Mouse (Mus musculus) liver, embryonic 14.5 days (tissue): ENCODE data around the gene Arhgef16. TPM values are rescaled to one million over a fixed set of nuclear protein-coding genes. Genes with fewer than 3 reads are reported as not detected.

Source experiments
- ATAC-seq: fragments of 200-750 bp; cut with Nextera tagmentation; 2 replicates; pipeline ENCODE4 v1.8.0; 2017; ENCODE audit warnings: moderate number of reproducible peaks, mild to moderate bottlenecking, moderate library complexity; ENCODE audit not compliant: insufficient read depth
- DNase-seq, 3 experiments: peaks; one replicate each; pipeline ENCODE4 v3.0.0-alpha.2; 2012 to 2013; ENCODE audit warnings: low read depth in 3 of 3, low spot score in 3 of 3
- H3K27ac ChIP-seq: fragments of 300-500 bp; sonication (generic); 2 replicates; pipeline ENCODE4 v1.5.1; 2014; ENCODE audit warnings: moderate library complexity, mild to moderate bottlenecking, control low read depth, inconsistent platforms
- H3K27me3 ChIP-seq: fragments of 300-500 bp; sonication (generic); 2 replicates; pipeline ENCODE4 v1.6.1; 2014; ENCODE audit warnings: mild to moderate bottlenecking, low read length, moderate library complexity; ENCODE audit not compliant: control insufficient read depth, insufficient read depth
- H3K36me3 ChIP-seq: fragments of 300-500 bp; sonication (generic); replicated peaks from 2 replicates; pipeline ENCODE4 v1.6.1; 2014; ENCODE audit warnings: low read depth; ENCODE audit not compliant: control insufficient read depth, insufficient read depth
- H3K4me1 ChIP-seq, 2 experiments: fragments of 200-500 bp in 1 of 2; fragments of 300-500 bp in 1 of 2; sonication (generic) in 1 of 2; replicated peaks; 2 replicates each; pipeline ENCODE4 v1.6.1; 2012 to 2014; ENCODE audit warnings: antibody characterized with exemption in 1 of 2, inconsistent platforms in 1 of 2, low read length in 1 of 2; ENCODE audit not compliant: control insufficient read depth in 2 of 2, insufficient read depth in 2 of 2
- H3K4me2 ChIP-seq: fragments of 300-500 bp; sonication (generic); 2 replicates; pipeline ENCODE4 v1.6.1; 2014; ENCODE audit warnings: low read depth, mild to moderate bottlenecking, control low read depth, moderate library complexity
- H3K4me3 ChIP-seq, 2 experiments: fragments of 200-500 bp in 1 of 2; fragments of 300-500 bp in 1 of 2; sonication (generic) in 1 of 2; 2 replicates each; pipeline ENCODE4 v1.5.1; 2012 to 2014; ENCODE audit warnings: low read depth in 2 of 2, low read length in 2 of 2, mild to moderate bottlenecking in 2 of 2, control low read depth in 1 of 2, inconsistent platforms in 1 of 2, moderate library complexity in 1 of 2; ENCODE audit not compliant: insufficient read depth in 1 of 2
- H3K9ac ChIP-seq: fragments of 300-500 bp; sonication (generic); replicated peaks from 2 replicates; pipeline ENCODE4 v1.6.1; 2014; ENCODE audit warnings: mild to moderate bottlenecking, control low read depth, moderate library complexity
- H3K9me3 ChIP-seq: fragments of 300-500 bp; sonication (generic); 2 replicates; pipeline ENCODE4 v1.6.1; 2016; ENCODE audit warnings: low read length, mixed read lengths; ENCODE audit not compliant: control insufficient read depth
- CTCF ChIP-seq: IDR thresholded peaks from 2 replicates; pipeline ENCODE4 v1.5.1; 2016; ENCODE audit warnings: antibody characterized with exemption, low read depth, control low read depth
- EP300 ChIP-seq: IDR thresholded peaks from 2 replicates; pipeline ENCODE4 v1.6.1; 2016; ENCODE audit warnings: antibody characterized with exemption, low read depth
- WGBS: fragments of 180-500 bp; shearing (Covaris S2); extraction: QIAGEN DNeasy Blood & Tissue Kit; methylation state at CpG from one replicate; pipeline ENCODE4 v1.1.7; 2014; ENCODE audit not compliant: insufficient replicate concordance; 5-methylcytosine and 5-hydroxymethylcytosine counted together
- polyA plus RNA-seq, 2 experiments: library from polyadenylated mRNA; depleted of rRNA in 1 of 2; stranded (reverse) in 1 of 2; unstranded in 1 of 2; fragments of >200 nt; fragmentation: Nextera tagmentation in 1 of 2; extraction: Ambion mirVana in 1 of 2; gene quantifications; 2 replicates each; pipeline versions ENCODE4 v1.2.1 to v1.2.3; 2012 to 2014

The Arhgef16 gene
- polyA plus RNA-seq, 2 experiments = 2.5 to 3.6 TPM

- TF ChIP-seq EP300 = no peak
- TF ChIP-seq CTCF = no peak
- H3K4me3 ChIP-seq = no peak overlapping the region
- no peak for DNase-seq
- peaks cover 0 to 2% of the 10 kb centered on the region in 2 experiments; a peak in 1 of 4 replicates for H3K4me1 ChIP-seq
- no peaks in the 10 kb centered on the region for H3K36me3 ChIP-seq
- peak; percentile 21; the same call in 1 of the 2 replicates for ATAC-seq
- H3K9ac ChIP-seq = no peak overlapping the region
- no peak overlapping the region for H3K27ac ChIP-seq
- WGBS = 46% methylated on average over 4 of the region's 4 CpGs
- no peaks in the 10 kb centered on the region for H3K27me3 ChIP-seq
- no peaks in the 10 kb centered on the region for H3K9me3 ChIP-seq
- no peak overlapping the region for H3K4me2 ChIP-seq
Observed at GRCm38 (mm10) chr4:154293735-154294201, 7.7 kb downstream of the Arhgef16 start.

DNA sequence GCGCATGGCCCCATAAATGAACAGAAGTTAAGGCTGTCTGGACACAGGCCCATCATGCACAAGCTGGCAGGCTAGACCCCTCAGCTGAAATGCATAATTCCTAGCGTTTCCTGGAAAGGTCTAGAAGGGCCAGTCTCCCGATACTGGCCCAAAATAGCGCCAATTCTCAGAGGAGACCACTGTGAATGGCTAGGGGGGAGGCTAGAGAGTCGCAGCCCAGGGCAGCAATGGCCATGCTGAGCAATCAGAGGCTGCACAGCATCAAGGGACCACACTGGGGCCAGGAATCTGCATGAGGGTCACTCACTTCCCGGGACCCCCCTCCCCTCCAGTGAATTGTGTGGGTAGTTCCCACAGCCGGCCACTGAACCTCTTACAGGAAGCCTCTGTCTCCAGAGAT, 17.8 kb downstream of the Arhgef16 start:
- TF ChIP-seq EP300 (no peak), CTCF (no peak)
- H3K27me3 ChIP-seq = no peaks in the 10 kb centered on the region
- no peak overlapping the region for H3K4me2 ChIP-seq
- no peaks in the 10 kb centered on the region for H3K4me1 ChIP-seq
- H3K4me3 ChIP-seq = no peak overlapping the region
- no peaks in the 10 kb centered on the region for H3K36me3 ChIP-seq
- no peak for DNase-seq
- no peak overlapping the region for H3K9ac ChIP-seq
- H3K9me3 ChIP-seq = no peaks in the 10 kb centered on the region
- no peak overlapping the region for H3K27ac ChIP-seq
- no peak for ATAC-seq
- WGBS = 43% methylated on average over 7 of the region's 7 CpGs

GRCm38 (mm10) chr4:154279481-154279880, 22.0 kb downstream of the Arhgef16 start:
- Histone ChIP-seq H3K4me1 (no peaks in the 10 kb centered on the region), H3K4me2 (no peak overlapping the region), H3K27ac (no peak overlapping the region), H3K27me3 (no peaks in the 10 kb centered on the region), H3K9me3 (no peaks in the 10 kb centered on the region), H3K9ac (no peak overlapping the region), H3K36me3 (no peaks in the 10 kb centered on the region), H3K4me3 (no peak overlapping the region)
- 56% methylated on average over 9 of the region's 9 CpGs for WGBS
- ATAC-seq (no peak), DNase-seq (no peak)
- TF ChIP-seq EP300 (no peak), CTCF (no peak)

- 0 out of 2 replicates have a peak, but pooled peaks have one; percentile 17 for ATAC-seq
- Histone ChIP-seq H3K4me3 (no peak overlapping the region), H3K27me3 (no peaks in the 10 kb centered on the region), H3K27ac (no peak overlapping the region), H3K4me1 (no peaks in the 10 kb centered on the region), H3K36me3 (no peaks in the 10 kb centered on the region), H3K9me3 (no peaks in the 10 kb centered on the region), H3K4me2 (no peak overlapping the region), H3K9ac (no peak overlapping the region)
- DNase-seq = peak; percentile 27 to 49 (median 35)
- peak; percentile 87 for TF ChIP-seq CTCF
- TF ChIP-seq EP300 = no peak
- WGBS = 49% methylated on average over 3 of the region's 3 CpGs
Observed at GRCm38 (mm10) chr4:154273000-154273399, 28.5 kb downstream of the Arhgef16 start.

GRCm38 (mm10) chr4:154269520-154269919, 32.0 kb downstream of the Arhgef16 start:
- Histone ChIP-seq H3K36me3 (no peaks in the 10 kb centered on the region), H3K4me3 (no peak overlapping the region), H3K4me2 (no peak overlapping the region), H3K27ac (no peak overlapping the region), H3K27me3 (no peaks in the 10 kb centered on the region), H3K9ac (no peak overlapping the region), H3K4me1 (no peaks in the 10 kb centered on the region), H3K9me3 (no peaks in the 10 kb centered on the region)
- ATAC-seq = no peak
- 53% methylated on average over 10 of the region's 10 CpGs for WGBS
- no peak for DNase-seq
- TF ChIP-seq CTCF = no peak
- no peak for TF ChIP-seq EP300
